Mouse (Mus musculus) B cell, adult 67 days (primary cell): ENCODE data around the gene Adgrf4. TPM values are rescaled to one million over a fixed set of nuclear protein-coding genes. Genes with fewer than 3 reads are reported as not detected.

Source experiments
- total RNA-seq, 2 experiments: library from RNA; stranded (reverse); gene quantifications; 4 replicates each; pipeline ENCODE4 v1.2.4; 2023

Gene Adgrf4
- total RNA-seq: not detected

GRCm38 (mm10) chr17:42692136-42692535 is at the start of gene Adgrf4:
Gene Adgrf4, minus strand, starts transcription at chr17:42692284.

GRCm38 (mm10) chr17:42741801-42742217 is 49.7 kb upstream of the Adgrf4 start, which contains the start of gene Adgrf2:
Gene Adgrf2, minus strand, starts transcription at chr17:42742179.

GRCm38 (mm10) chr17:42611295-42611694 is 80.8 kb downstream of the Adgrf4 start, which contains the start of gene Opn5:
Gene Opn5, minus strand, starts transcription at chr17:42611395.

Other genes with a start within 250 kb of the Adgrf4 start
- not detected for gene Opn5, start 80.9 kb downstream of the Adgrf4 start, total RNA-seq
- gene Adgrf2, start 49.9 kb upstream of the Adgrf4 start, total RNA-seq: under 1 TPM in 1 of 2 experiments, not detected in 1; 0.20 TPM
- gene Cd2ap, start 184.4 kb upstream of the Adgrf4 start, total RNA-seq: 100 to 1,000 TPM; 101 to 114 TPM